Mouse (Mus musculus) C2C12 (cell line): ENCODE results near the gene Hcls1. TPM values are rescaled to one million over a fixed set of nuclear protein-coding genes. Genes with fewer than 3 reads are reported as not detected.

ENCODE experiments used
- H3K27me3 ChIP-seq: one replicate; pipeline ENCODE4 v1.6.1; 2011; ENCODE audit not compliant: control insufficient read depth, insufficient read depth, insufficient read length
- H3K36me3 ChIP-seq: one replicate; pipeline ENCODE4 v1.6.1; 2011; ENCODE audit not compliant: control insufficient read depth, insufficient read depth
- H3K4me3 ChIP-seq: one replicate; pipeline ENCODE4 v1.5.1; 2011; ENCODE audit warnings: mild to moderate bottlenecking, control low read depth; ENCODE audit not compliant: poor library complexity, insufficient read depth, severe bottlenecking
- H3K79me2 ChIP-seq: one replicate; pipeline ENCODE4 v1.6.1; 2011; ENCODE audit not compliant: control insufficient read depth, insufficient read depth
- H3K79me3 ChIP-seq: one replicate; pipeline ENCODE4 v1.6.1; 2011; ENCODE audit warnings: low read depth, control low read depth
- H3ac ChIP-seq: one replicate; pipeline ENCODE3; 2011; ENCODE audit warnings: low read depth; ENCODE audit not compliant: control insufficient read depth, insufficient read length
- CEBPB ChIP-seq: IDR thresholded peaks from one replicate; pipeline ENCODE4 v1.6.1; 2011; ENCODE audit warnings: low read depth, mild to moderate bottlenecking, control low read depth, moderate library complexity
- CTCF ChIP-seq: IDR thresholded peaks from one replicate; pipeline ENCODE4 v1.5.1; 2011; ENCODE audit not compliant: control insufficient read depth, insufficient read depth, insufficient read length
- FOSL1 ChIP-seq: IDR thresholded peaks from one replicate; pipeline ENCODE4 v1.8.0; 2011; ENCODE audit warnings: mild to moderate bottlenecking, low read length; ENCODE audit not compliant: poor library complexity, insufficient read depth, severe bottlenecking
- MAX ChIP-seq: IDR thresholded peaks from one replicate; pipeline ENCODE4 v1.6.1; 2011; ENCODE audit warnings: mild to moderate bottlenecking, control low read depth
- MYOD1 ChIP-seq: IDR thresholded peaks from one replicate; pipeline ENCODE4 v1.6.1; 2011; ENCODE audit warnings: low read depth; ENCODE audit not compliant: control insufficient read depth, insufficient read length
- MYOG ChIP-seq: IDR thresholded peaks from one replicate; pipeline ENCODE4 v1.6.1; 2011; ENCODE audit not compliant: control insufficient read depth, insufficient read length; ENCODE audit errors: extremely low read depth
- USF1 ChIP-seq: IDR thresholded peaks from one replicate; pipeline ENCODE4 v1.6.1; 2011; ENCODE audit warnings: low read depth, mild to moderate bottlenecking, control low read depth, moderate library complexity
- polyA plus RNA-seq: library from polyadenylated mRNA; unstranded; fragments of >200 nt; fragmentation: generic; extraction: Trizol; gene quantifications from one replicate; pipeline ENCODE4 v1.2.1, GENCODE M21; 2012; ENCODE audit warnings: missing spikeins

Hcls1 gene
- polyA plus RNA-seq, 1 experiment: not detected

DNA sequence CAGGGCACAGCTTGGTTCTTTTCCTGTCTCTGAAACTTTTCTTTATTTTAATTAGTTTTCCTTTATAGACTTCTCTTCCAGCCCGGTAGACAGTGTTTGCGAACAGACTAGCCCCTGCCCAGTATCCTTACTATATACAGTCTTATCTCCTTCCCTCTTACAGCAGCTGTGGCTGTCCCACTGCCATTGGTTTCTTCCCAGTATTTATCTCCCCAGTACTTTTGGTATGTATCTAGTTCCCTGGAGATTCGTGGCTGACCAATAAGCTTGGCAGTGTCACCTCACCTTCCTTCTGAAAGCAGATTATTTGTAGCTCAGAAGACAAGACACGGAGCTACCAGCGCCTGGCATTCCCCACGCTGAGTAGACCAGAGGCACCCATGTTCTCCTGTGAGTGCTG, 38.1 kb upstream of the Hcls1 start:
- Histone ChIP-seq H3ac (no peak overlapping the region), H3K79me3 (no peaks in the 10 kb centered on the region), H3K79me2 (no peaks in the 10 kb centered on the region), H3K27me3 (no peaks in the 10 kb centered on the region), H3K36me3 (peaks cover 48% of the 10 kb centered on the region), H3K4me3 (no peak overlapping the region)
- TF ChIP-seq CEBPB (no peak), MYOG (no peak), FOSL1 (no peak), CTCF (no peak), USF1 (no peak), MAX (no peak), MYOD1 (no peak)

DNA sequence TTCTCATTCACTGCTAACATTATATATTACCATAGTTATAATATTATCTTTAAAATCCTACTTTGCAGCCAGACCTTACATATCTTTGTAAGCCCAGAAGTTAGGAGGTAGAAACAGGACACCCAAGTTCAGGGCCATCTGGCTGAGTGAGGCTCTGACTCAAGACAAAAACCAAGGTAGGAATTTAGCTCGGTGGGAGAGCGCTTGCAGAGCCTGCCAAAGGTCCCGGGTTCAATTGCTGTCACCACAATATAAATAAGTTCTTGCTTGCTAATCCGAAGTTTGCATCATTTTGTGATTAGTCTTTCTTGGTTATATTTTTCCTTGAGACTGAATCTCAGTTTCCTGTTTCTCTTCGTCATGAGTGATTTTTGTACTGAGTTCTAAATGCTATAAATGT, 31.6 kb upstream of the Hcls1 start:
- H3K79me2 ChIP-seq: no peaks in the 10 kb centered on the region
- H3K27me3 ChIP-seq: no peaks in the 10 kb centered on the region
- H3K36me3 ChIP-seq: peaks cover 31% of the 10 kb centered on the region
- no peak overlapping the region for H3ac ChIP-seq
- no peak overlapping the region for H3K4me3 ChIP-seq
- TF ChIP-seq USF1: no peak
- no peak for TF ChIP-seq CEBPB
- no peak for TF ChIP-seq FOSL1
- TF ChIP-seq MAX: no peak
- no peak for TF ChIP-seq MYOG
- TF ChIP-seq MYOD1: no peak
- TF ChIP-seq CTCF: no peak
- H3K79me3 ChIP-seq: no peaks in the 10 kb centered on the region

DNA sequence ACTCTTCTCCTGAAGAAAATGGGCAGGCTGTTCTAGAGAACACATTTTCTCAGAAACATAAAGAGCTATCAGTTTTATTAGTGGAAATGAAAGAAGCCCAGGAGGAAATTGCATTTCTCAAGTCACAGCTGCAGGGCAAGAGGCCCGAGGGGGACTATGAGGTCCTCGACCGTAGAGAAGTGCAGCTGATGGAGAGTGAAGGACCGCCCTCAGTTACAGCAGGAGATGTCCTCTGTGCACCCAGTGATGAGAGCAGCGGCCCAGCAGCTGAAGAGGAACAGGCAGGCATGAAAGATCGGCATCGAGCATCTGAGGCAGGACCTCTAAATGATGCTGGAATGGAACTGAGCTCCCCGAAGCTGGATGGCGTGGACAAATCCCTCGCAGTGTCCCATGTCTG, 22.9 kb upstream of the Hcls1 start:
- TF ChIP-seq MYOG (no peak), MAX (no peak), USF1 (no peak)
- Histone ChIP-seq H3K79me3 (no peaks in the 10 kb centered on the region), H3K79me2 (no peaks in the 10 kb centered on the region), H3K27me3 (no peaks in the 10 kb centered on the region), H3K4me3 (no peak overlapping the region), H3ac (no peak overlapping the region), H3K36me3 (peaks cover 40% of the 10 kb centered on the region)

DNA sequence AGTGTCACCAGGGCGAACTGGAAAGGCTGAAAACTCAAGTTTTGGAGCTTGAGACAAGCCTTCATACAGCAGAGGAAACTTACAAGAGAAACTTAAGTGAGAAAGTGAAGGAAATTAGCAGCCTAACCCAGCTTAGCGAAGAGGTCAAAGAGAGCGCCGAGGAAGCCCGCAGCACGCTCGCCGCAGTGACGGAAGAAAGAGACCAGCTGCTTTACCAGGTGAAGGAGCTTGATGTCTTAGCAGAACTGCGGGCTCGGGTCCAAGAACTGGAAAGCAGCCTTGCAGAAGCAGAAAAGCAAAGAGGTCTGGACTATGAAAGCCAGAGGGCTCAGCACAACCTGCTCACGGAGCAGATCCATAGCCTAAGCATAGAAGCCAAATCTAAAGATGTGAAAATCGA, 22.5 kb upstream of the Hcls1 start:
- peaks cover 40% of the 10 kb centered on the region for H3K36me3 ChIP-seq

DNA sequence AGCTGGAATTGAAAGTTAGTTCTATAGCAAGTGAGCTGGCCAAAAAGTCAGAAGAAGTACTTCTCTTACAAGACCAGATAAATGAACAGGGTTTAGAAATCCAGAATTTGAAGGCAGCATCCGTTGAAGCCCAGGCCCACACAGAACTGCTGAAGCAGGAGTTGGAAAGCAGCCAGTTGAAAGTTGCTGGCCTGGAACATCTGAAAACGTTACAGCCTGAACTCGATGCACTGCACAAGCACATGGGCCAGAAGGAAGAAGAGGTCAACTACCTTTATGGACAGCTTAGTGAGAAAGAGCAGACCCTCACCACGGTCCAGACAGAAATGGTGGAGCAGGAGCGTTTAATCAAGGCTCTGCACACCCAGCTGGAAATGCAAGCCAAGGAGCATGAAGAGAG, 20.6 kb upstream of the Hcls1 start:
- no peaks in the 10 kb centered on the region for H3K79me2 ChIP-seq
- TF ChIP-seq CEBPB: no peak
- H3ac ChIP-seq: no peak overlapping the region
- no peak overlapping the region for H3K4me3 ChIP-seq
- H3K27me3 ChIP-seq: no peaks in the 10 kb centered on the region
- no peaks in the 10 kb centered on the region for H3K79me3 ChIP-seq
- peaks cover 53% of the 10 kb centered on the region for H3K36me3 ChIP-seq

More for the DNA sequence above, 22.5 kb upstream of the Hcls1 start:
- no peak overlapping the region for H3ac ChIP-seq
- no peak for TF ChIP-seq FOSL1
- TF ChIP-seq CTCF: no peak
- no peak for TF ChIP-seq MYOD1
- TF ChIP-seq MYOG: no peak
- TF ChIP-seq CEBPB: no peak
- H3K4me3 ChIP-seq: no peak overlapping the region
- no peaks in the 10 kb centered on the region for H3K79me3 ChIP-seq
- H3K79me2 ChIP-seq: no peaks in the 10 kb centered on the region
- no peaks in the 10 kb centered on the region for H3K27me3 ChIP-seq

DNA sequence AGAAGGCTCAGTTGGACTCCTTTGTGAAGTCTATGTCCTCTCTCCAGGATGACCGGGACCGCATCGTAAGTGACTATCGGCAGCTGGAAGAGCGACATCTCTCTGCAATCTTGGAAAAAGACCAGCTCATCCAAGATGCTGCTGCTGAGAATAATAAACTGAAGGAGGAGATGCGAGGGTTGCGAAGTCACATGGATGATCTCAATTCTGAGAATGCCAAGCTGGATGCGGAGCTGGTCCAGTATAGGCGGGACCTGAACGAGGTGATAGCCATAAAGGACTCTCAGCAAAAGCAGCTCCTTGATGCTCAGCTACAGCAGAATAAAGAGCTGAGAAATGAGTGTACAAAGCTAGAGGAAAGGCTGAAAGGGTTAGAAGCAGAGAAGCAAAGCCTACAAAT, 16.3 kb upstream of the Hcls1 start:
- H3K79me3 ChIP-seq: no peaks in the 10 kb centered on the region
- H3K27me3 ChIP-seq: no peaks in the 10 kb centered on the region
- no peaks in the 10 kb centered on the region for H3K79me2 ChIP-seq
- no peak overlapping the region for H3ac ChIP-seq
- TF ChIP-seq FOSL1: no peak
- TF ChIP-seq MYOG: no peak
- TF ChIP-seq MAX: no peak
- no peak for TF ChIP-seq USF1
- no peak for TF ChIP-seq CTCF
- no peak for TF ChIP-seq MYOD1
- no peak for TF ChIP-seq CEBPB
- H3K4me3 ChIP-seq: no peak overlapping the region
- H3K36me3 ChIP-seq: peaks cover 44% of the 10 kb centered on the region
